Mouse (Mus musculus) stomach, postnatal 0 days (tissue): ENCODE data around the gene Nfkbiz. TPM values are rescaled to one million over a fixed set of nuclear protein-coding genes. Genes with fewer than 3 reads are reported as not detected.

Experiments used
- ATAC-seq: fragments of 200-750 bp; cut with Nextera tagmentation; 2 replicates; pipeline ENCODE4 v1.8.0; 2017; ENCODE audit not compliant: low FRiP score, low TSS enrichment
- DNase-seq: peaks from one replicate; pipeline ENCODE4 v3.0.0-alpha.2; 2016; ENCODE audit warnings: low spot score
- H3K27ac ChIP-seq: fragments of 300-500 bp; sonication (generic); replicated peaks from 2 replicates; pipeline ENCODE4 v1.5.1; 2014; ENCODE audit warnings: mild to moderate bottlenecking, control low read depth
- H3K27me3 ChIP-seq: fragments of 300-500 bp; sonication (generic); 2 replicates; pipeline ENCODE4 v1.6.1; 2014; ENCODE audit warnings: low read length; ENCODE audit not compliant: control insufficient read depth, insufficient read depth
- H3K36me3 ChIP-seq: fragments of 300-500 bp; sonication (generic); 2 replicates; pipeline ENCODE4 v1.6.1; 2014; ENCODE audit warnings: low read length, mixed read lengths; ENCODE audit not compliant: control insufficient read depth, insufficient read depth
- H3K4me1 ChIP-seq: fragments of 300-500 bp; sonication (generic); replicated peaks from 2 replicates; pipeline ENCODE4 v1.6.1; 2014; ENCODE audit warnings: antibody characterized with exemption; ENCODE audit not compliant: control insufficient read depth, insufficient read depth
- H3K4me2 ChIP-seq: fragments of 300-500 bp; sonication (generic); replicated peaks from 2 replicates; pipeline ENCODE4 v1.6.1; 2014; ENCODE audit warnings: low read depth, mild to moderate bottlenecking, control low read depth, moderate library complexity
- H3K4me3 ChIP-seq: fragments of 300-500 bp; sonication (generic); 2 replicates; pipeline ENCODE4 v1.5.1; 2014; ENCODE audit warnings: low read depth, low read length, control low read depth
- H3K9ac ChIP-seq: fragments of 300-500 bp; sonication (generic); 2 replicates; pipeline ENCODE4 v1.6.1; 2014; ENCODE audit warnings: mild to moderate bottlenecking, low read length, control low read depth, mixed read lengths
- H3K9me3 ChIP-seq: fragments of 300-500 bp; sonication (generic); 2 replicates; pipeline ENCODE4 v1.6.1; 2016; ENCODE audit warnings: low read length; ENCODE audit not compliant: control insufficient read depth
- CTCF ChIP-seq: IDR thresholded peaks from 2 replicates; pipeline ENCODE4 v1.5.1; 2016; ENCODE audit warnings: antibody characterized with exemption, low read depth, mild to moderate bottlenecking, moderate library complexity
- EP300 ChIP-seq: optimal IDR thresholded peaks from 2 replicates; pipeline ENCODE3; 2016; ENCODE audit warnings: antibody characterized with exemption
- whole genome bisulfite sequencing: fragments of 180-500 bp; shearing (Covaris S2); extraction: QIAGEN DNeasy Blood & Tissue Kit; methylation state at CpG from one replicate; pipeline ENCODE4 v1.1.7; 2014; 5-methylcytosine and 5-hydroxymethylcytosine counted together
- polyA plus RNA-seq: library from polyadenylated mRNA; unstranded; fragments of >200 nt; fragmentation: Nextera tagmentation; extraction: Ambion mirVana; gene quantifications from 2 replicates; pipeline ENCODE4 v1.2.1, GENCODE M21; 2015

Nfkbiz gene
- polyA plus RNA-seq, 1 experiment from 2014 or later, result 9.1 TPM

- H3K9ac ChIP-seq, result no peak overlapping the region
- no peak overlapping the region for H3K4me3 ChIP-seq
- no peak for TF ChIP-seq EP300
- TF ChIP-seq CTCF, result no peak
- 39% methylated on average over 6 of the region's 6 CpGs for WGBS
- no peaks in the 10 kb centered on the region for H3K27me3 ChIP-seq
- no peaks in the 10 kb centered on the region for H3K4me1 ChIP-seq
- peaks cover 7% of the 10 kb centered on the region; the same call in 1 of the 2 replicates for H3K36me3 ChIP-seq
- DNase-seq (no peak), ATAC-seq (no peak)
- H3K4me2 ChIP-seq, result no peak overlapping the region
- H3K9me3 ChIP-seq, result no peaks in the 10 kb centered on the region
- no peak overlapping the region for H3K27ac ChIP-seq
These were observed 31.2 kb downstream of the Nfkbiz start for GRCm38 (mm10) chr16:55807505-55807932.

GRCm38 (mm10) chr16:55804799-55805198 lies 33.9 kb downstream of the Nfkbiz start:
- no peaks in the 10 kb centered on the region for H3K27me3 ChIP-seq
- H3K36me3 ChIP-seq, result no peaks in the 10 kb centered on the region
- no peaks in the 10 kb centered on the region for H3K9me3 ChIP-seq
- no peaks in the 10 kb centered on the region for H3K4me1 ChIP-seq
- no peak overlapping the region for H3K4me3 ChIP-seq
- H3K9ac ChIP-seq, result no peak overlapping the region
- no peak overlapping the region for H3K27ac ChIP-seq
- H3K4me2 ChIP-seq, result no peak overlapping the region
- no peak for TF ChIP-seq EP300
- TF ChIP-seq CTCF, result no peak
- WGBS, result 89% methylated on average over 1 of the region's 1 CpGs
- no peak for ATAC-seq
- no peak for DNase-seq

DNA sequence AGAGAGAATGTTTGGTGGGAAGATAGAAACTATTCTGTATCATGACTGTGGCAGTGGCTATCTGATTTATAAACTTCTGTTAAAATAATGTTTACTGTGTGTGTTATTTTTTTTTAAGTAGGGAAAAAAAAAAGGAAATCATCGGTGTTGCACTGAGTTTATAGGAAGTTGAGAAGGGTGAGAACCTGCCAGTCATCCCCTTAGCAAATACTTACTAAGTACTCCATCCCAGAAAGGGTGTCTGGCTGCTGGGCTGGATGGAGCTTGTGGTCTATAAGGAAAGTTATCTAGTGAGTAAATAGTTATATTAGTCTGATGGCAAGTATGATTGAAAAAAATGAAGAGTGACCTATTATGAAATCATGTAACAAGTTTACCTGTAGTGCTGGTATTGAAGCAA lies 37.1 kb downstream of the Nfkbiz start:
- no peak overlapping the region for H3K4me3 ChIP-seq
- H3K4me2 ChIP-seq, result no peak overlapping the region
- H3K36me3 ChIP-seq, result no peaks in the 10 kb centered on the region
- 61% methylated on average over 1 of the region's 1 CpGs for WGBS
- H3K9me3 ChIP-seq, result no peaks in the 10 kb centered on the region
- ATAC-seq, result no peak
- no peaks in the 10 kb centered on the region for H3K27me3 ChIP-seq
- DNase-seq, result no peak
- TF ChIP-seq EP300 (no peak), CTCF (no peak)
- no peak overlapping the region for H3K9ac ChIP-seq
- H3K27ac ChIP-seq, result no peak overlapping the region
- no peaks in the 10 kb centered on the region for H3K4me1 ChIP-seq

DNA sequence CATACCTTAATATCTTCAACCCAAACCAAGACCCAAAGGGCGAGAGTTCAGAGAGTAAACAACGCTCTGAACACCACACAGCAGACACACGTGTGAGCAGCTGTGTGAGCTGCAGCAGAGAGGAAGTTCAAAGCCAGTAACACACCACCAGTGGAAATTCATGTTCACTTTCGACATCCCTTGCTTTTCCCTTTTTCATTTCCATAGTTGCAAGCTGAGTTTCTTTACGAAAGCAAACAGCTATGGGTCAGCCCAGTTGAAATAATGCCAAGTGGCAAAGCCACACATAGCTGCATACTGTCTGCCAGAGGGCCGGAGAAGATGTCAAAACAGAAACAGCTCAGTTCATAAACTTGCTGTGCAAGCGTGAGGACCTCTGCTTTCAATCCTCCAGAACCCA lies 39.9 kb downstream of the Nfkbiz start:
- Histone ChIP-seq H3K36me3 (no peaks in the 10 kb centered on the region), H3K9ac (no peak overlapping the region), H3K4me3 (no peak overlapping the region), H3K27me3 (no peaks in the 10 kb centered on the region), H3K27ac (no peak overlapping the region), H3K9me3 (no peaks in the 10 kb centered on the region), H3K4me2 (no peak overlapping the region), H3K4me1 (no peaks in the 10 kb centered on the region)
- ATAC-seq (no peak), DNase-seq (no peak)
- WGBS, result 45% methylated on average over 7 of the region's 7 CpGs
- TF ChIP-seq EP300 (no peak), CTCF (no peak)

GRCm38 (mm10) chr16:55790326-55790725 lies 48.4 kb downstream of the Nfkbiz start:
- peak overlapping the region; percentile 35; the same call in 1 of the 2 replicates for H3K27ac ChIP-seq
- H3K27me3 ChIP-seq, result no peaks in the 10 kb centered on the region
- no peak for ATAC-seq
- no peak overlapping the region for H3K4me2 ChIP-seq
- no peak overlapping the region for H3K4me3 ChIP-seq
- no peaks in the 10 kb centered on the region for H3K36me3 ChIP-seq
- no peaks in the 10 kb centered on the region for H3K9me3 ChIP-seq
- no peak for DNase-seq
- H3K4me1 ChIP-seq, result no peaks in the 10 kb centered on the region
- H3K9ac ChIP-seq, result no peak overlapping the region
- TF ChIP-seq EP300 (no peak), CTCF (no peak)
- WGBS, result 63% methylated on average over 7 of the region's 7 CpGs

GRCm38 (mm10) chr16:55789291-55789690 lies 49.4 kb downstream of the Nfkbiz start:
- no peaks in the 10 kb centered on the region for H3K4me1 ChIP-seq
- H3K36me3 ChIP-seq, result no peaks in the 10 kb centered on the region
- no peaks in the 10 kb centered on the region for H3K9me3 ChIP-seq
- no peak overlapping the region for H3K9ac ChIP-seq
- no peak overlapping the region for H3K4me3 ChIP-seq
- 23% methylated on average over 1 of the region's 1 CpGs for WGBS
- peak; percentile 63; the same call in 1 of the 2 replicates for ATAC-seq
- no peak overlapping the region for H3K27ac ChIP-seq
- DNase-seq, result no peak
- H3K27me3 ChIP-seq, result no peaks in the 10 kb centered on the region
- TF ChIP-seq CTCF, result no peak
- no peak for TF ChIP-seq EP300
- H3K4me2 ChIP-seq, result no peak overlapping the region
